Mouse (Mus musculus): ENCODE measurements around the gene Wdfy4. TPM values are rescaled to one million over a fixed set of nuclear protein-coding genes. Genes with fewer than 3 reads are reported as not detected.
A peak's percentile ranks its signal among the peaks of the same experiment; 100 is the strongest.

Wdfy4 gene
- polyA plus RNA-seq, 1 experiment from 2014 or later: 0.24 TPM

GRCm38 (mm10) chr14:33175059-33175821, 10.1 kb downstream of the Wdfy4 start:
- H3K27ac ChIP-seq (replicated peaks; ENCODE audit: low read depth, low read length): no peak overlapping the region
- no peaks in the 10 kb centered on the region for H3K36me3 ChIP-seq (ENCODE audit: control insufficient read depth, insufficient read depth, low read length)
- ATAC-seq (ENCODE audit: low FRiP score, low TSS enrichment) (no peak), DNase-seq (no peak)
- no peaks in the 10 kb centered on the region for H3K4me1 ChIP-seq (ENCODE audit: control insufficient read depth, insufficient read depth, low read length)
- H3K4me2 ChIP-seq (ENCODE audit: low read length): no peak overlapping the region
- no peak overlapping the region for H3K9ac ChIP-seq (replicated peaks; ENCODE audit: low read length)
- WGBS: 79% methylated on average over 4 of the region's 4 CpGs
- no peak overlapping the region for H3K4me3 ChIP-seq (replicated peaks; ENCODE audit: low read depth, low read length)
- no peaks in the 10 kb centered on the region for H3K27me3 ChIP-seq (ENCODE audit: control insufficient read depth, insufficient read depth, low read length)
- H3K9me3 ChIP-seq (ENCODE audit: control insufficient read depth, low read length): no peaks in the 10 kb centered on the region

GRCm38 (mm10) chr14:33171942-33172341, 13.4 kb downstream of the Wdfy4 start:
- ATAC-seq (ENCODE audit: low FRiP score, low TSS enrichment): no peak
- Histone ChIP-seq H3K9ac (replicated peaks; ENCODE audit: low read length) (no peak overlapping the region), H3K36me3 (ENCODE audit: control insufficient read depth, insufficient read depth, low read length) (no peaks in the 10 kb centered on the region), H3K4me3 (replicated peaks; ENCODE audit: low read depth, low read length) (no peak overlapping the region), H3K4me2 (ENCODE audit: low read length) (no peak overlapping the region), H3K27me3 (ENCODE audit: control insufficient read depth, insufficient read depth, low read length) (no peaks in the 10 kb centered on the region), H3K4me1 (ENCODE audit: control insufficient read depth, insufficient read depth, low read length) (no peaks in the 10 kb centered on the region), H3K27ac (replicated peaks; ENCODE audit: low read depth, low read length) (no peak overlapping the region), H3K9me3 (ENCODE audit: control insufficient read depth, low read length) (no peaks in the 10 kb centered on the region)
- DNase-seq: no peak
- 81% methylated on average over 1 of the region's 1 CpGs for WGBS

GRCm38 (mm10) chr14:33168750-33169149, 16.6 kb downstream of the Wdfy4 start:
- no peak overlapping the region for H3K27ac ChIP-seq (replicated peaks; ENCODE audit: low read depth, low read length)
- no peaks in the 10 kb centered on the region for H3K27me3 ChIP-seq (ENCODE audit: control insufficient read depth, insufficient read depth, low read length)
- DNase-seq (no peak), ATAC-seq (ENCODE audit: low FRiP score, low TSS enrichment) (no peak)
- no peak overlapping the region for H3K4me2 ChIP-seq (ENCODE audit: low read length)
- H3K9me3 ChIP-seq (ENCODE audit: control insufficient read depth, low read length): no peaks in the 10 kb centered on the region
- H3K36me3 ChIP-seq (ENCODE audit: control insufficient read depth, insufficient read depth, low read length): no peaks in the 10 kb centered on the region
- H3K4me3 ChIP-seq (replicated peaks; ENCODE audit: low read depth, low read length): no peak overlapping the region
- H3K9ac ChIP-seq (replicated peaks; ENCODE audit: low read length): no peak overlapping the region
- WGBS: 85% methylated on average over 4 of the region's 4 CpGs
- H3K4me1 ChIP-seq (ENCODE audit: control insufficient read depth, insufficient read depth, low read length): no peaks in the 10 kb centered on the region

- Histone ChIP-seq H3K27ac (replicated peaks; ENCODE audit: low read depth, low read length) (no peak overlapping the region), H3K9ac (replicated peaks; ENCODE audit: low read length) (no peak overlapping the region), H3K9me3 (ENCODE audit: control insufficient read depth, low read length) (no peaks in the 10 kb centered on the region), H3K4me1 (ENCODE audit: control insufficient read depth, insufficient read depth, low read length) (no peaks in the 10 kb centered on the region), H3K27me3 (ENCODE audit: control insufficient read depth, insufficient read depth, low read length) (no peaks in the 10 kb centered on the region), H3K36me3 (ENCODE audit: control insufficient read depth, insufficient read depth, low read length) (no peaks in the 10 kb centered on the region), H3K4me2 (ENCODE audit: low read length) (no peak overlapping the region), H3K4me3 (replicated peaks; ENCODE audit: low read depth, low read length) (no peak overlapping the region)
- no peak for ATAC-seq (ENCODE audit: low FRiP score, low TSS enrichment)
- no peak for DNase-seq
- WGBS: 91% methylated on average over 5 of the region's 5 CpGs
Measured at GRCm38 (mm10) chr14:33162238-33162637, 23.1 kb downstream of the Wdfy4 start.

GRCm38 (mm10) chr14:33158268-33158667, 27.0 kb downstream of the Wdfy4 start:
- no peak for DNase-seq
- Histone ChIP-seq H3K9me3 (ENCODE audit: control insufficient read depth, low read length) (no peaks in the 10 kb centered on the region), H3K27ac (replicated peaks; ENCODE audit: low read depth, low read length) (no peak overlapping the region), H3K27me3 (ENCODE audit: control insufficient read depth, insufficient read depth, low read length) (no peaks in the 10 kb centered on the region), H3K4me3 (replicated peaks; ENCODE audit: low read depth, low read length) (no peak overlapping the region), H3K9ac (replicated peaks; ENCODE audit: low read length) (no peak overlapping the region), H3K36me3 (ENCODE audit: control insufficient read depth, insufficient read depth, low read length) (no peaks in the 10 kb centered on the region), H3K4me2 (ENCODE audit: low read length) (no peak overlapping the region), H3K4me1 (ENCODE audit: control insufficient read depth, insufficient read depth, low read length) (no peaks in the 10 kb centered on the region)
- 86% methylated on average over 3 of the region's 3 CpGs for whole genome bisulfite sequencing
- no peak for ATAC-seq (ENCODE audit: low FRiP score, low TSS enrichment)

- H3K27ac ChIP-seq (replicated peaks; ENCODE audit: low read depth, low read length): no peak overlapping the region
- ATAC-seq (ENCODE audit: low FRiP score, low TSS enrichment) (no peak), DNase-seq (no peak)
- no peak overlapping the region for H3K4me2 ChIP-seq (ENCODE audit: low read length)
- WGBS: 71% methylated on average over 1 of the region's 1 CpGs
- no peaks in the 10 kb centered on the region for H3K4me1 ChIP-seq (ENCODE audit: control insufficient read depth, insufficient read depth, low read length)
- no peaks in the 10 kb centered on the region for H3K9me3 ChIP-seq (ENCODE audit: control insufficient read depth, low read length)
- H3K4me3 ChIP-seq (replicated peaks; ENCODE audit: low read depth, low read length): no peak overlapping the region
- no peak overlapping the region for H3K9ac ChIP-seq (replicated peaks; ENCODE audit: low read length)
- no peaks in the 10 kb centered on the region; the same call in 1 of the 2 replicates for H3K27me3 ChIP-seq (ENCODE audit: control insufficient read depth, insufficient read depth, low read length)
- H3K36me3 ChIP-seq (ENCODE audit: control insufficient read depth, insufficient read depth, low read length): no peaks in the 10 kb centered on the region
Measured at GRCm38 (mm10) chr14:33152941-33153340, 32.4 kb downstream of the Wdfy4 start.

GRCm38 (mm10) chr14:33146287-33146686, 39.0 kb downstream of the Wdfy4 start:
- no peak overlapping the region for H3K4me3 ChIP-seq (replicated peaks; ENCODE audit: low read depth, low read length)
- no peak overlapping the region for H3K9ac ChIP-seq (replicated peaks; ENCODE audit: low read length)
- no peaks in the 10 kb centered on the region for H3K36me3 ChIP-seq (ENCODE audit: control insufficient read depth, insufficient read depth, low read length)
- DNase-seq (peak; percentile 34), ATAC-seq (ENCODE audit: low FRiP score, low TSS enrichment) (no peak)
- H3K27ac ChIP-seq (replicated peaks; ENCODE audit: low read depth, low read length): no peak overlapping the region
- WGBS: 16% methylated on average over 2 of the region's 2 CpGs
- no peaks in the 10 kb centered on the region for H3K9me3 ChIP-seq (ENCODE audit: control insufficient read depth, low read length)
- no peaks in the 10 kb centered on the region for H3K4me1 ChIP-seq (ENCODE audit: control insufficient read depth, insufficient read depth, low read length)
- peaks cover 7% of the 10 kb centered on the region; the same call in 1 of the 2 replicates for H3K27me3 ChIP-seq (ENCODE audit: control insufficient read depth, insufficient read depth, low read length)
- H3K4me2 ChIP-seq (ENCODE audit: low read length): no peak overlapping the region

GRCm38 (mm10) chr14:33136843-33137242, 48.5 kb downstream of the Wdfy4 start:
- H3K4me1 ChIP-seq (ENCODE audit: control insufficient read depth, insufficient read depth, low read length): 0 out of 2 replicates have a peak, but pooled peaks cover 2% of the 10 kb centered on the region
- H3K4me3 ChIP-seq (replicated peaks; ENCODE audit: low read depth, low read length): no peak overlapping the region
- H3K36me3 ChIP-seq (ENCODE audit: control insufficient read depth, insufficient read depth, low read length): no peaks in the 10 kb centered on the region
- H3K4me2 ChIP-seq (ENCODE audit: low read length): peak overlapping the region; percentile 13; the same call in 1 of the 2 replicates
- peaks cover 5% of the 10 kb centered on the region; the same call in 1 of the 2 replicates for H3K27me3 ChIP-seq (ENCODE audit: control insufficient read depth, insufficient read depth, low read length)
- no peak overlapping the region for H3K27ac ChIP-seq (replicated peaks; ENCODE audit: low read depth, low read length)
- 28% methylated on average over 9 of the region's 9 CpGs for WGBS
- DNase-seq: peak; percentile 55
- H3K9ac ChIP-seq (replicated peaks; ENCODE audit: low read length): no peak overlapping the region
- H3K9me3 ChIP-seq (ENCODE audit: control insufficient read depth, low read length): no peaks in the 10 kb centered on the region
- ATAC-seq (ENCODE audit: low FRiP score, low TSS enrichment): no peak

- no peak overlapping the region for H3K4me3 ChIP-seq (replicated peaks; ENCODE audit: low read depth, low read length)
- H3K9me3 ChIP-seq (ENCODE audit: control insufficient read depth, low read length): no peaks in the 10 kb centered on the region
- H3K36me3 ChIP-seq (ENCODE audit: control insufficient read depth, insufficient read depth, low read length): no peaks in the 10 kb centered on the region
- H3K27me3 ChIP-seq (ENCODE audit: control insufficient read depth, insufficient read depth, low read length): peaks cover 5% of the 10 kb centered on the region; the same call in 1 of the 2 replicates
- ATAC-seq (ENCODE audit: low FRiP score, low TSS enrichment): no peak
- H3K9ac ChIP-seq (replicated peaks; ENCODE audit: low read length): no peak overlapping the region
- H3K4me1 ChIP-seq (ENCODE audit: control insufficient read depth, insufficient read depth, low read length): 0 out of 2 replicates have a peak, but pooled peaks cover 2% of the 10 kb centered on the region
- no peak overlapping the region for H3K4me2 ChIP-seq (ENCODE audit: low read length)
- WGBS: 93% methylated on average over 6 of the region's 6 CpGs
- H3K27ac ChIP-seq (replicated peaks; ENCODE audit: low read depth, low read length): no peak overlapping the region
- DNase-seq: no peak
Measured at GRCm38 (mm10) chr14:33135170-33135569, 50.1 kb downstream of the Wdfy4 start.
